Mouse (Mus musculus): ENCODE measurements around the gene Zfp989. TPM values are rescaled to one million over a fixed set of nuclear protein-coding genes. Genes with fewer than 3 reads are reported as not detected.
"Not testable (repeated sequence)": the region's sequence is repeated elsewhere in the genome, so short reads cannot be mapped to it uniquely, and the experiment has no call there.

Gene Zfp989
- polyA plus RNA-seq (2016; fragmentation: Nextera tagmentation; extraction: Ambion mirVana): not detected in 2 replicates

GRCm38 (mm10) chr4:146971757-146972156 lies at the start of gene Zfp989:
Zfp989 (plus strand) TSS chr4:146971976.
- H3K36me3 ChIP-seq; H3K27ac ChIP-seq; H3K27me3 ChIP-seq; H3K4me3 ChIP-seq (replicated peaks); H3K9me3 ChIP-seq; H3K4me2 ChIP-seq; H3K9ac ChIP-seq (replicated peaks); ATAC-seq (ENCODE audit: insufficient number of reproducible peaks, insufficient read depth, low FRiP score, low TSS enrichment, low read depth); H3K4me1 ChIP-seq (replicated peaks): not testable (repeated sequence)
- WGBS: 87% methylated on average over 5 of the region's 5 CpGs

GRCm38 (mm10) chr4:146932311-146933082 lies 39.3 kb upstream of the Zfp989 start:
- peaks cover 12% of the 10 kb centered on the region for H3K27me3 ChIP-seq
- H3K4me1 ChIP-seq (replicated peaks): no peaks in the 10 kb centered on the region
- H3K27ac ChIP-seq: no peak overlapping the region
- 0 out of 2 replicates have a peak, but pooled peaks have one; percentile 47 for ATAC-seq (ENCODE audit: insufficient number of reproducible peaks, insufficient read depth, low FRiP score, low TSS enrichment, low read depth)
- peaks cover 18% of the 10 kb centered on the region for H3K9me3 ChIP-seq
- WGBS: 8% methylated on average over 72 of the region's 77 CpGs
- H3K4me3 ChIP-seq (replicated peaks): peak overlapping the region; percentile 34
- peak overlapping the region; percentile 54 for H3K4me2 ChIP-seq
- H3K36me3 ChIP-seq: no peaks in the 10 kb centered on the region
- no peak overlapping the region; the same call in 1 of the 2 replicates for H3K9ac ChIP-seq (replicated peaks)

GRCm38 (mm10) chr4:146941691-146942090 lies 30.1 kb upstream of the Zfp989 start:
- WGBS: 56% methylated on average over 32 of the region's 32 CpGs
- H3K4me1 ChIP-seq (replicated peaks); ATAC-seq (ENCODE audit: insufficient number of reproducible peaks, insufficient read depth, low FRiP score, low TSS enrichment, low read depth); H3K27ac ChIP-seq; H3K36me3 ChIP-seq; H3K4me2 ChIP-seq; H3K27me3 ChIP-seq; H3K4me3 ChIP-seq (replicated peaks); H3K9ac ChIP-seq (replicated peaks): not testable (repeated sequence)
- H3K9me3 ChIP-seq: peaks cover 17% of the 10 kb centered on the region

GRCm38 (mm10) chr4:146976581-146976980 lies 4.8 kb downstream of the Zfp989 start:
- not testable (repeated sequence) for H3K27ac ChIP-seq
- WGBS: 19% methylated on average over 2 of the region's 2 CpGs

GRCm38 (mm10) chr4:147018400-147018799 lies 46.6 kb downstream of the Zfp989 start:
- H3K36me3 ChIP-seq: not testable (repeated sequence)

More at GRCm38 (mm10) chr4:146976581-146976980, 4.8 kb downstream of the Zfp989 start:
- not testable (repeated sequence) for H3K4me2 ChIP-seq; H3K4me3 ChIP-seq (replicated peaks); ATAC-seq (ENCODE audit: insufficient number of reproducible peaks, insufficient read depth, low FRiP score, low TSS enrichment, low read depth); H3K27me3 ChIP-seq; H3K9ac ChIP-seq (replicated peaks); H3K36me3 ChIP-seq; H3K4me1 ChIP-seq (replicated peaks); H3K9me3 ChIP-seq

GRCm38 (mm10) chr4:147021550-147021949 lies 49.8 kb downstream of the Zfp989 start, which contains the start of gene Rex2:
Rex2 (plus strand) TSS chr4:147021850.
- not testable (repeated sequence) for H3K4me1 ChIP-seq (replicated peaks); H3K9ac ChIP-seq (replicated peaks); H3K27ac ChIP-seq; ATAC-seq (ENCODE audit: insufficient number of reproducible peaks, insufficient read depth, low FRiP score, low TSS enrichment, low read depth); H3K36me3 ChIP-seq; H3K4me2 ChIP-seq; H3K9me3 ChIP-seq; H3K4me3 ChIP-seq (replicated peaks); H3K27me3 ChIP-seq
- no CpG with 5 or more reads among the region's 6 CpGs for WGBS

More at GRCm38 (mm10) chr4:147018400-147018799, 46.6 kb downstream of the Zfp989 start:
- ATAC-seq (ENCODE audit: insufficient number of reproducible peaks, insufficient read depth, low FRiP score, low TSS enrichment, low read depth); H3K4me3 ChIP-seq (replicated peaks); H3K4me2 ChIP-seq; H3K4me1 ChIP-seq (replicated peaks); H3K9me3 ChIP-seq; H3K27ac ChIP-seq; H3K9ac ChIP-seq (replicated peaks); H3K27me3 ChIP-seq: not testable (repeated sequence)
- WGBS: no CpG with 5 or more reads among the region's 1 CpGs

- not testable (repeated sequence) for ATAC-seq (ENCODE audit: insufficient number of reproducible peaks, insufficient read depth, low FRiP score, low TSS enrichment, low read depth); H3K4me3 ChIP-seq (replicated peaks); H3K9ac ChIP-seq (replicated peaks); H3K4me2 ChIP-seq; H3K36me3 ChIP-seq; H3K4me1 ChIP-seq (replicated peaks); H3K9me3 ChIP-seq; H3K27me3 ChIP-seq; H3K27ac ChIP-seq
- WGBS: 58% methylated on average over 1 of the region's 1 CpGs
These were observed 54.6 kb downstream of the Zfp989 start for GRCm38 (mm10) chr4:147026374-147026773.

- not testable (repeated sequence) for H3K4me3 ChIP-seq (replicated peaks)
- 88% methylated on average over 1 of the region's 2 CpGs for WGBS
- peak; percentile 37; the same call in 1 of the 2 replicates for ATAC-seq (ENCODE audit: insufficient number of reproducible peaks, insufficient read depth, low FRiP score, low TSS enrichment, low read depth)
These were observed 59.7 kb downstream of the Zfp989 start for GRCm38 (mm10) chr4:147031308-147032036.

More at GRCm38 (mm10) chr4:147031308-147032036, 59.7 kb downstream of the Zfp989 start:
- not testable (repeated sequence) for H3K4me1 ChIP-seq (replicated peaks); H3K27ac ChIP-seq; H3K36me3 ChIP-seq; H3K27me3 ChIP-seq; H3K9ac ChIP-seq (replicated peaks); H3K4me2 ChIP-seq; H3K9me3 ChIP-seq

Other genes with a start within 250 kb of the Zfp989 start
- gene Gm21411, start 62.4 kb upstream of the Zfp989 start, polyA plus RNA-seq (2016; fragmentation: Nextera tagmentation; extraction: Ambion mirVana): not detected in 2 replicates
- gene Rex2, start 49.9 kb downstream of the Zfp989 start, polyA plus RNA-seq (2016; fragmentation: Nextera tagmentation; extraction: Ambion mirVana): not detected in 2 replicates
- gene Zfp991, start 160.1 kb downstream of the Zfp989 start, polyA plus RNA-seq (2016; fragmentation: Nextera tagmentation; extraction: Ambion mirVana): 9.5 and 11.2 TPM in 2 replicates